Mouse (Mus musculus): ENCODE measurements around the gene Odf4. TPM values are rescaled to one million over a fixed set of nuclear protein-coding genes. Genes with fewer than 3 reads are reported as not detected.

Odf4 gene
- polyA plus RNA-seq, 1 experiment, result 4.1 TPM

- TF ChIP-seq POLR2A (IDR thresholded peaks at IDR 0.05; ENCODE audit: borderline replicate concordance, extremely low read depth, insufficient read depth, insufficient read length, poor library complexity, severe bottlenecking) (no peak), CTCF (IDR thresholded peaks at IDR 0.05; ENCODE audit: borderline replicate concordance, extremely low read depth, insufficient read depth, insufficient read length) (no peak)
- no peak for DNase-seq (ENCODE audit: low read depth)
Observed at GRCm38 (mm10) chr11:68908846-68909503, 17.9 kb downstream of the Odf4 start.

DNA sequence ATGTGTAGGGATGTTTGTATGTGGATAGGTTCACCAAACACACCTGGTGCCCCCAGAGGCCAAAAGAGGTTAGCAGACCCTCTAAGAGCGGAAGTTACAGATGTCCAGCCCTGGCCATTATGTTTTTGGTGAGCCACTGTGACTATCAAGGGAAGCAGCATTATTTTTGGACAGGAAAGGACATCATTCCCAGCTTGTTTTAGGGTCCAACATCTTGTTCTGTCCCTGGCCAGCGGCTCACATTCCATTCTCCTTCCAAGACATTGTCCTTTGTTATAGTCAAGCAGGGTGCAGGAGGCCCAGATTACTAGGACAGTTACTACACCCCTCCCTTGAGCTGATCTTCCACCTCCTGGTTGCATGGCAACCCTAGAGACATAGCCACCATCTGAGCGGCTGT, 19.6 kb downstream of the Odf4 start:
- TF ChIP-seq POLR2A (IDR thresholded peaks at IDR 0.05; ENCODE audit: borderline replicate concordance, extremely low read depth, insufficient read depth, insufficient read length, poor library complexity, severe bottlenecking), result no peak
- TF ChIP-seq CTCF (IDR thresholded peaks at IDR 0.05; ENCODE audit: borderline replicate concordance, extremely low read depth, insufficient read depth, insufficient read length), result no peak
- no peak for DNase-seq (ENCODE audit: low read depth)

DNA sequence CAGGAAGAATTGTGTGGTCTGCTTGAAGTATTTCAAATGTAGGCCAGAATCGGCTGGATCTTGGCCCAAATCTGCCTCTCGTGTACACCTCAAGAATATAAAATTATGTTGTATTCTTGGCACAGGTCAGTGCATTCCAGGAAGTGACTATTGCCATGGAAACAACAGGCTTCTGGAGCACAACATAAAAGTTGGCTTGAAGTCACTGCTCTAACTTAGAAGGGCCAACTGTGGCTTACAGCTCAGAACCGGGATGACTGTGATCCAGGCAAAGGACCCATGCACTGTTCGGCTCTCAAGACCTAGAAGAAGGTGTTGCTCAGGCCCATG, 20.5 kb downstream of the Odf4 start:
- TF ChIP-seq POLR2A (IDR thresholded peaks at IDR 0.05; ENCODE audit: borderline replicate concordance, extremely low read depth, insufficient read depth, insufficient read length, poor library complexity, severe bottlenecking) (no peak), CTCF (IDR thresholded peaks at IDR 0.05; ENCODE audit: borderline replicate concordance, extremely low read depth, insufficient read depth, insufficient read length) (no peak)
- DNase-seq (ENCODE audit: low read depth), result peak; percentile 9

- no peak for DNase-seq (ENCODE audit: low read depth)
- TF ChIP-seq CTCF (IDR thresholded peaks at IDR 0.05; ENCODE audit: borderline replicate concordance, extremely low read depth, insufficient read depth, insufficient read length) (no peak), POLR2A (IDR thresholded peaks at IDR 0.05; ENCODE audit: borderline replicate concordance, extremely low read depth, insufficient read depth, insufficient read length, poor library complexity, severe bottlenecking) (no peak)
Observed at GRCm38 (mm10) chr11:68905665-68906460, 21.0 kb downstream of the Odf4 start.

GRCm38 (mm10) chr11:68905138-68905531, 21.7 kb downstream of the Odf4 start:
- TF ChIP-seq CTCF (IDR thresholded peaks at IDR 0.05; ENCODE audit: borderline replicate concordance, extremely low read depth, insufficient read depth, insufficient read length) (no peak), POLR2A (IDR thresholded peaks at IDR 0.05; ENCODE audit: borderline replicate concordance, extremely low read depth, insufficient read depth, insufficient read length, poor library complexity, severe bottlenecking) (no peak)
- no peak for DNase-seq (ENCODE audit: low read depth)

DNA sequence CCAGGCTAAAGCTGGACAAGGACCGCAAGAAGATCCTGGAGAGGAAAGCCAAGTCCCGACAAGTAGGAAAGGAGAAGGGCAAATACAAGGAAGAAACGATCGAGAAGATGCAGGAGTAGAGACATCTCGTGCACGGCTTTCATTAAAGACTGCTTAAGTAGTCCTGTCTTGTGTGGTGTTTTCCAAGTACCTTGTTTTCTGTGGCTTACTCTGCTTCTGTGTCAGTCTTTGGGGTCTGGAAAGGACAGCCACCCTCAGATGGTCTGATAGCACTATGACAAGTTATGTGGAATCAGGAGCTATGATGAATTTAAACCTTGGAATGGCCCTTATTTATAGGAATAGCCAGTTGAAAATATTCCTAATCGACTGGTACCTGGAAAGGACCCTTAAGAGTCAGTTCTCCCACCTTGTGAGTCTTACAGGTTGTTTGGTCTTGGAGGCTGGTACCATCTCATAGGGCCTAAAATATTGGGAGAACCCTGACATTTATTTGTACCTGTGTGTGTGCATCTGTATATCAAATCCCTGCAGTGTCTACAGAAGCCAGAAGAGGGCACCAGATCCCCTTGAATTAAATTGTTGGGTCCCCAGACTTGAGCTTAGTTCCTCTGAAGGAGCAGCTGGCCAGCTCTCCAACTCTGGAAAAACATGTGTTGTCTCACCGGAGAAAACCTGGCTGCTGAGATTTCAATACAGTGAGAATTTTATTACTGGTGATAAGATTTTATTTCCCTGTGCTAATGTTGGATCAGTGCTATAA, 22.3 kb downstream of the Odf4 start:
- TF ChIP-seq CTCF (IDR thresholded peaks at IDR 0.05; ENCODE audit: borderline replicate concordance, extremely low read depth, insufficient read depth, insufficient read length), result peak; percentile 73; the same call in 1 of the 2 replicates
- TF ChIP-seq POLR2A (IDR thresholded peaks at IDR 0.05; ENCODE audit: borderline replicate concordance, extremely low read depth, insufficient read depth, insufficient read length, poor library complexity, severe bottlenecking), result no peak
- peak; percentile 86 for DNase-seq (ENCODE audit: low read depth)

DNA sequence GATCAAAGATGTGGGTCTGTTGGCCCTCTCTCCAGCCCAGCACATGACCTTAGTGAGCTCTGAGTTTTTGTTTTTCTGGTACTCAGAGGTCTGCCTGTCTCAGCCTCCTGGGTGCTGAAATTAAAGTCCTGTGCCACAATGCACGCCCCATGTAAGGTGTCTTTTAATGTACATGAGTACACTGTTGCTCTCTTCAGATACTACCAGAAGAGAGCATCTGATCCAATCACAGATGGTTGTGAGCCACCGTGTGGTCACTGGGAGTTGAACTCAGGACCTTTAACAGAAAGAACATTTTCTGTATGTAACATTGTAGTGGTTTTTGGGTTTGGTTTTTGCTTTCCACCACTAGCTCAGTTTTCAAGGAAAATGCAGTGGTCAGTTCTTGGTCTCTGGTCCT, 23.1 kb downstream of the Odf4 start:
- TF ChIP-seq POLR2A (IDR thresholded peaks at IDR 0.05; ENCODE audit: borderline replicate concordance, extremely low read depth, insufficient read depth, insufficient read length, poor library complexity, severe bottlenecking), result no peak
- no peak for DNase-seq (ENCODE audit: low read depth)

DNA sequence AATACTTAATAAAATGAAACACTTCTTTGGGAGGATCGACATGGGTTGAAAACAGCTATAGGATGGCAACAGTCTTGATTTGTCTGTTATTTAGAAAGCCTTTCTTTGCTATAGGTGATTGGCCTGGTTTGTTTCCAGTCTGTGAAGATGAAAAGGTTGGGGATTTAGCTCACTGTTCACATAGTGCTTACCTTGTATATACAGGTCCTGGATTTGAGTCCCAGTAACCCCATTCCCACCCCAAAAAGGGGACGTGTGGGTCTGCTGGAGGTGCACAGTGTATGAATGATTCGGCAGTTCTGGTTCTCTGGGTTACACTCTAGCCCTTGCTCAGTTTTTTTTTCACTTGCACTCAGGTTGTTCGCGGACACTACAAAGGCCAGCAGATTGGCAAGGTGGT, 24.1 kb downstream of the Odf4 start:
- DNase-seq (ENCODE audit: low read depth), result no peak
- TF ChIP-seq POLR2A (IDR thresholded peaks at IDR 0.05; ENCODE audit: borderline replicate concordance, extremely low read depth, insufficient read depth, insufficient read length, poor library complexity, severe bottlenecking) (no peak), CTCF (IDR thresholded peaks at IDR 0.05; ENCODE audit: borderline replicate concordance, extremely low read depth, insufficient read depth, insufficient read length) (no peak)

DNA sequence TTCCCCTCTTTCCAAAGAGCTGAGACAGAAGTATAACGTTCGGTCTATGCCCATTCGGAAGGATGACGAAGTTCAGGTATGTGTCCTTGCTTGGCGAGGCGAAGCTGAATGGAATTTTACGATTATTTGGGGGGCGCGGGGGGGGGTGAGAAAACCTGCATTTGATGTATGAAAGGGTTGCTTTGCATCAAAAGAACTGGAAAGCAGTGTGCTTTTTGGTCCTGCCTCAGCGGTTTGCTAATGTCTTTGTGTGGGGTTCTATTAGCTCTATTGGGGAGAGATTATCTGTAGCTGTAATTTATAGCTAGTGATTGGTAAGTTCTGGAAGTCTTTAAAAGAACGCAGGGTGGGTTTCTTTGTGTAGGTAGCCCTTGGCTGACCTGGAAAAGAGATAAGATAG, 24.5 kb downstream of the Odf4 start:
- DNase-seq (ENCODE audit: low read depth), result no peak
- TF ChIP-seq POLR2A (IDR thresholded peaks at IDR 0.05; ENCODE audit: borderline replicate concordance, extremely low read depth, insufficient read depth, insufficient read length, poor library complexity, severe bottlenecking), result no peak
- TF ChIP-seq CTCF (IDR thresholded peaks at IDR 0.05; ENCODE audit: borderline replicate concordance, extremely low read depth, insufficient read depth, insufficient read length), result no peak

- no peak for DNase-seq (ENCODE audit: low read depth)
- TF ChIP-seq CTCF (IDR thresholded peaks at IDR 0.05; ENCODE audit: borderline replicate concordance, extremely low read depth, insufficient read depth, insufficient read length), result no peak
- TF ChIP-seq POLR2A (IDR thresholded peaks at IDR 0.05; ENCODE audit: borderline replicate concordance, extremely low read depth, insufficient read depth, insufficient read length, poor library complexity, severe bottlenecking), result no peak
Observed at GRCm38 (mm10) chr11:68902047-68902364, 24.9 kb downstream of the Odf4 start.

DNA sequence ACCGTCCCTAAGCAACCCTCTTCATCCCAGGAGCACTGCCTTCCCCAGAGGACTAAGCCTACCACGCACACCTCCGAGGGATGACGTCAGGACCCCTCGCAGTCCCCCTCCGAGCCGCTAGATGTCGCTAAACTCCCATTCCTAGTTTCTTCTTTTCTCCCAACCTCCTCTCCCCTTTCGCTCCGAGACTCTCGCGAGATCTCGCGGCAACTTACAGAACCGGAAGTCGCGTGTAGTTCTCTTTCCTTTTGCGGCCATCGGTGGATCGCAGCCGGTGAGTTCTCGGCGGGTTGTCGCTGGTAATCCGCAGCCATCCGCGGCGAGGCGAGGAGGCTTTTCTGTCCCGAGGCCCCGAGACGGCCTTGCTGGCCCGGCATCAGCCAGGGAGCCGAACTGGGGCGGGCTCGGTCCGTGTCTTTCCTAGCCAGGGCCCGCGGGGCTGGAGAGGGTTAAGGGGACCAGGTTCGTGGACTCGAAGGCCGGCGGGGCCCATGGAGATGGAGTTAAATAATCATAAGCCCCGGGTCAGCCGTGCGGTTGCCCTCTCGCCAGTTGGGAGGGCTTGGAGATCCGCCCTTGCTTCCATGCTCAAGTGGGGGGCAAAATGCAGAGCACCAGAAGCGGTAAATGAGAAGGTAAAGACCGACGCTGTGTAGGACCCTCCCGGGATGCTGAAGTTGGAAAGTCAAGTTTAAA, 25.4 kb downstream of the Odf4 start, which contains the start of gene Rpl26:
Gene Rpl26, plus strand, starts transcription at position 233 of the 696 bp plus-strand sequence.
- TF ChIP-seq POLR2A (IDR thresholded peaks at IDR 0.05; ENCODE audit: borderline replicate concordance, extremely low read depth, insufficient read depth, insufficient read length, poor library complexity, severe bottlenecking), result peak; percentile 42; the same call in 1 of the 2 replicates
- TF ChIP-seq CTCF (IDR thresholded peaks at IDR 0.05; ENCODE audit: borderline replicate concordance, extremely low read depth, insufficient read depth, insufficient read length), result peak; percentile 100
- DNase-seq (ENCODE audit: low read depth), result peak; percentile 99
